Mouse (Mus musculus) liver, adult 2 months (tissue): Measurements from ENCODE around the gene Smarce1. TPM values are rescaled to one million over a fixed set of nuclear protein-coding genes. Genes with fewer than 3 reads are reported as not detected.

Experiments used
- DNase-seq: peaks from one replicate; pipeline ENCODE4 v3.0.0-alpha.2; 2011; ENCODE audit warnings: low read depth, low spot score; ENCODE audit errors: extremely low read depth
- H3K27ac ChIP-seq: fragments of 200-500 bp; replicated peaks from 2 replicates; pipeline ENCODE4 v1.5.1; 2012; ENCODE audit warnings: low read depth, mild to moderate bottlenecking, control low read depth, inconsistent platforms, low read length; ENCODE audit not compliant: insufficient read depth
- H3K27me3 ChIP-seq: fragments of 200-500 bp; 2 replicates; pipeline ENCODE4 v1.6.1; 2012; ENCODE audit warnings: mild to moderate bottlenecking, moderate library complexity, low read length, inconsistent platforms; ENCODE audit not compliant: control insufficient read depth, insufficient read depth
- H3K36me3 ChIP-seq: fragments of 200-500 bp; 2 replicates; pipeline ENCODE4 v1.6.1; 2012; ENCODE audit warnings: low read length, inconsistent platforms; ENCODE audit not compliant: control insufficient read depth, insufficient read depth
- H3K4me1 ChIP-seq: fragments of 200-500 bp; 2 replicates; pipeline ENCODE4 v1.6.1; 2011; ENCODE audit warnings: low read length; ENCODE audit not compliant: control insufficient read depth, insufficient read depth
- H3K4me3 ChIP-seq: fragments of 200-500 bp; 2 replicates; pipeline ENCODE4 v1.5.1; 2011; ENCODE audit warnings: low read depth, mild to moderate bottlenecking, control low read depth, low read length, moderate library complexity; ENCODE audit not compliant: insufficient read depth
- H3K79me2 ChIP-seq: fragments of 200-500 bp; 2 replicates; pipeline ENCODE4 v1.6.1; 2012; ENCODE audit warnings: inconsistent platforms, mild to moderate bottlenecking, low read length, moderate library complexity; ENCODE audit not compliant: control insufficient read depth, insufficient read depth
- H3K9ac ChIP-seq: fragments of 200-500 bp; 2 replicates; pipeline ENCODE4 v1.6.1; 2012; ENCODE audit warnings: low read depth, mild to moderate bottlenecking, control low read depth, inconsistent platforms, low read length
- CTCF ChIP-seq: fragments of 200-500 bp; IDR thresholded peaks from 2 replicates; pipeline ENCODE4 v1.5.1; 2011; ENCODE audit warnings: low read depth, low read length, control low read depth
- POLR2A ChIP-seq: fragments of 200-500 bp; IDR thresholded peaks from 2 replicates; pipeline ENCODE4 v1.6.1; 2011; ENCODE audit warnings: low read length, control low read depth; ENCODE audit not compliant: insufficient read depth; ENCODE audit errors: extremely low read depth
- WGBS: fragments of 180-500 bp; shearing (Covaris S2); methylation state at CpG from one replicate; pipeline ENCODE4 v1.1.7; 2018; 5-methylcytosine and 5-hydroxymethylcytosine counted together
- polyA plus RNA-seq: library from polyadenylated mRNA; depleted of rRNA; stranded (reverse); fragments of >200 nt; gene quantifications from 2 replicates; pipeline ENCODE4 v1.2.3, GENCODE M21; 2012
- total RNA-seq: library from RNA; depleted of rRNA; stranded (reverse); fragments of >200 nt; gene quantifications from 2 replicates; pipeline ENCODE4 v1.2.3, GENCODE M21; 2014

The Smarce1 gene
- total and polyA plus RNA-seq, 2 experiments: 8.7 to 35.9 TPM

DNA sequence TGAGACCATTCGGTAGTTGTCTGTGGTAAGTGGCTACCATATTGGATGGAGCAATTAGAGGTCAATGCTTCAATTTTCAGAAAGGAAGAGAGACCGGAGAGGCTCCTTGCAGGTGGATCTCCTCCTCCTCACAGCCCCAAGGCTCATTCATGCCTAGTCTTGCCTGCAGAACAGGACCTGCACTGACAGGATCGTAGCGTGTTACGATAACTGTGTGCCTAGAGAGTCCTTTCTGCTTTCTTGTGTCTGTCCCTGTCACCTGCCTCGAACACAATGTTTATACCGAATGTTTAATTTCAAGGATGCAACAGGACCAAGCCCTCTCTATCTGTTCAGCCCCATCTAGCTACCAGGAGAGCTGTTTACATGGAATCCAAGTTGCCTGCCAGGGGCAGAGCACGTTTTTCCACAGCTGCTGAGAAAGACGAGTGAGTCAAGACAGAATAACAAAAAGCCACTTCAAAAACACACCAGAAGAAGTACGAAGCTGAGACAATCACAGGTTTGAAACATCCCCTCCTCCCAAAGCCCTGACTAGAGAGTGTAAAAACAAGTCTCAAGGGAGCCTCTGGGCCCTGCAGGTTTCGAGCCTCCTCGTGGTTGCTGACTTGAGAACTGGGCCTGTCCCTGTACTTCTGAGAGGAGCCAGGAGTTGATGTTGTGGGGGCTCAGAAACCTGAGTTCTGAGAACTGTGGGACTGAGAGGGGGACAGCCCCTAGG, 60.1 kb downstream of the Smarce1 start:
- DNase-seq: no peak
- Histone ChIP-seq H3K79me2 (no peaks in the 10 kb centered on the region), H3K27ac (no peak overlapping the region), H3K9ac (no peak overlapping the region), H3K4me1 (no peaks in the 10 kb centered on the region), H3K36me3 (no peaks in the 10 kb centered on the region), H3K4me3 (no peak overlapping the region), H3K27me3 (no peaks in the 10 kb centered on the region)
- WGBS: 88% methylated on average over 12 of the region's 12 CpGs
- TF ChIP-seq POLR2A (no peak), CTCF (no peak)

DNA sequence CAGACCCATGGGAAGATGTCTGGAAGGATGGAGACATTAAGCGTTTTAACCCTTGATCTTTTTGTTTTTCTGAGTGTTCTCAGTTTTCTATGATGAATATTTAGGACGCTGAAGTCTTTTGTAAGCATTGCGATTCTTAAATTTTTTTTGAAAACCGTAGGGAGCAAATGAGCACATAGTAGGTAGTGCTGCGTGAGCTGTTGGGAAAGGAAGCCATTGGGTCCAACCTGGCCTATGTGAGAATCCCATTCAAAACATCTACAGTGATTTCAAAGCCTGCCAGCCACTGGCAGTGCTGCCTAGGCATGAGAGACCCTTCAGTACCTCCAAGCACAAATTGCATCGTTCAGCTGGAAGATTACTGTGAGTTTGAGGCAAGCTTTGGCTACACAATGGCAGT, 60.8 kb downstream of the Smarce1 start:
- no peak overlapping the region for H3K9ac ChIP-seq
- H3K36me3 ChIP-seq: no peaks in the 10 kb centered on the region
- H3K4me1 ChIP-seq: no peaks in the 10 kb centered on the region
- H3K79me2 ChIP-seq: no peaks in the 10 kb centered on the region
- no peak for TF ChIP-seq CTCF
- TF ChIP-seq POLR2A: no peak
- no peak overlapping the region for H3K27ac ChIP-seq
- no peaks in the 10 kb centered on the region for H3K27me3 ChIP-seq
- no peak for DNase-seq
- no peak overlapping the region for H3K4me3 ChIP-seq
- 95% methylated on average over 6 of the region's 6 CpGs for WGBS

DNA sequence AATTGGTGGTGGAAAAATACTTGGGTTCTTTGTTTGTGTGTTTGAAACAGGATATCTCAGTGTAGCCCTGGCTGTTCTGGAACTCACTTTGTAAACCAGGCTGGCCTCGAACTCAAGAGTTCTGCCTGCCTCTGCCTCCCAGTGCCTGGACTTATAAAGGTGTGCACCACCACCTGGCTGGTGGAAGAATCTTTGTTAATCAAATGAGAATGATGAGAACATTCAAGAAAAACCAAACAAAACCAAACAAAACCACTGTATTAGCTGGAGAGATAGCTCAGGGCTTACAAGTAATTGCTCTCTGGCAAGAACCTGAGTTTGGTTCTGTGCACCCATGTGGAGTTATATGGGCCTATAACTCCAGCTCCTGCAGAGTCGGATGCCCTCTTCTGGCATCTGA, 61.4 kb downstream of the Smarce1 start:
- no peaks in the 10 kb centered on the region for H3K36me3 ChIP-seq
- no peak for TF ChIP-seq POLR2A
- no peak for TF ChIP-seq CTCF

DNA sequence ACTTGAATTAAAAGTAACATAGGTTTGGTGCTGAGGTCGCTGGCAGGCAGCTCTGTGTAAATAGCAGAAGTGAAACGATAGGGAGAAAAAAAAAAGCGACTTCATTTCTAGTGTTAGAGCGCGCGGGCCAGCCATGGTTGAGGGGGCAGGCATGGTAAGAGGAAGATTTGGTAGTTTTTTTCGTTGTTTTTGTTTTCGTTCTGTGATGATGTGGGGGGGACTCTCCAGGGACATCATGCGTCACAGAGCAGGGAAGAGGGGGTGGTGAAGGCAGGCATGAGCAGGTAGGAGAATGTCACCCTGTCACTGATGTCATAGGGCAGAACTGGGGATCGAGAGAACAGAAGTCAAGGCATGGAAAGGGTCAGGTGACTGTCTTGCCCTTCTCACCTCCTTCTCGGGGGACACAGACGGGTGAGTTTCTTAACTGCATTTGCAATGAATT, 62.8 kb downstream of the Smarce1 start:
- WGBS: 71% methylated on average over 12 of the region's 12 CpGs
- no peak overlapping the region; the same call in 1 of the 2 replicates for H3K4me3 ChIP-seq
- DNase-seq: no peak

More for the DNA sequence above, 61.4 kb downstream of the Smarce1 start:
- WGBS: 94% methylated on average over 2 of the region's 2 CpGs
- H3K27me3 ChIP-seq: no peaks in the 10 kb centered on the region
- DNase-seq: no peak
- no peak overlapping the region for H3K4me3 ChIP-seq
- no peak overlapping the region for H3K9ac ChIP-seq
- no peaks in the 10 kb centered on the region for H3K79me2 ChIP-seq
- H3K4me1 ChIP-seq: no peaks in the 10 kb centered on the region
- no peak overlapping the region for H3K27ac ChIP-seq

DNA sequence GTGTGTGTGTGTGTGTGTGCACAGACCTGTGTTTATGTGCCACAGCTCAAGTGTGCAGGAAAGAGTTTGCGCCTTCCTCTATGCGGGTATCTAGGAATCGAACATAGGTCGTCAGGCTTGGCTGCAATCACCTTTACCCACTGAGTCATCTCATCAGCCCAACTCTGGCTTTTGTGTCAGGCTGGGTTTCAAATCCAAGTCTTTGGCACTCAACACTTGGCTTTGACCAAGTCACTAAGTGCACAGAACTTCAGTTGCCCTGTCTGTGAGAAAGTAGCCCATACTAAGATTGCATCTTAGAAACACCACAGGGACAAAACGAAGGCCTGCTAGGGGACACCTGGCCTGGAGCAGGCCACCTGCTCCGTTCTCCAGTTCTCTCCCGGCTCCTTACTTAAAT, 63.2 kb downstream of the Smarce1 start:
- Histone ChIP-seq H3K9ac (no peak overlapping the region), H3K27ac (no peak overlapping the region), H3K4me1 (no peaks in the 10 kb centered on the region), H3K4me3 (no peak overlapping the region), H3K79me2 (no peaks in the 10 kb centered on the region), H3K36me3 (no peaks in the 10 kb centered on the region), H3K27me3 (no peaks in the 10 kb centered on the region)
- no peak for DNase-seq
- TF ChIP-seq POLR2A: no peak
- no peak for TF ChIP-seq CTCF
- WGBS: 92% methylated on average over 7 of the region's 7 CpGs

More for the DNA sequence above, 62.8 kb downstream of the Smarce1 start:
- Histone ChIP-seq H3K36me3 (no peaks in the 10 kb centered on the region), H3K79me2 (no peaks in the 10 kb centered on the region), H3K27ac (no peak overlapping the region), H3K4me1 (no peaks in the 10 kb centered on the region), H3K27me3 (no peaks in the 10 kb centered on the region), H3K9ac (no peak overlapping the region)
- no peak for TF ChIP-seq CTCF
- no peak for TF ChIP-seq POLR2A

DNA sequence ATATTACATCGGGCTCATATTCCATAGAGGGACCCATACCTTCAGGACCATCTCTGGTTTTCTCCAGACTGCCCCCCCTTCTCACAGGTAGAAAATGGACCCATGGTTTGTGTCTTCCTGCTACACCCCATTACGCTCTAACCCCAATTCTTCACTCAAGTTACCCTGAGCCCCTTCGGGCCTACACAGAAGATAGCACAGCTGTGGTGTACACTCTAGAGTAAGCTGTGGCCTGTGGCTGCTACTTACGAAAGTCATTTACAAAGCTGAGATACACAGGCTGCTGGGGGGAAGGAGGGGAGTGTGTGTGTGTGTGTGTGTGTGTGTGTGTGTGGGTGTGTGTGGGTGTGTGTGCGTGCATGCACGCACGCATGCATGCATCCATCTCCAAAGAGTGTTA, 64.6 kb downstream of the Smarce1 start:
- DNase-seq: no peak
- Histone ChIP-seq H3K79me2 (no peaks in the 10 kb centered on the region), H3K36me3 (no peaks in the 10 kb centered on the region), H3K4me3 (no peak overlapping the region), H3K27ac (no peak overlapping the region), H3K9ac (no peak overlapping the region), H3K4me1 (no peaks in the 10 kb centered on the region), H3K27me3 (no peaks in the 10 kb centered on the region)
- TF ChIP-seq CTCF (no peak), POLR2A (no peak)
- 95% methylated on average over 7 of the region's 7 CpGs for WGBS
